In genomic region chr16:63278259-63278697, GRCm38 (mm10) we compare ENCODE assay signal across 14 mouse cellular contexts.
A peak's percentile ranks its signal among the peaks of the same experiment; 100 is the strongest.
DNase-seq lines count a peak whose midpoint lies in the region; ATAC-seq and TF ChIP-seq lines count a peak whose summit lies in the region.
"Had no signal": no experiment of that assay in that cellular context is flagged by ENCODE, and none has a peak within 500 bp of the region (broad histone marks: within the 10 kb centered on the region; RNA-seq: fewer than 3 reads in every experiment).

No protein-coding gene starts in this region.

- no peaks in the 10 kb centered on the region for H3K36me3 ChIP-seq in hindbrain, embryonic 15.5 days
- H3K36me3 ChIP-seq in midbrain, postnatal 0 days (ENCODE audit: insufficient read depth, low read length): no peaks in the 10 kb centered on the region
- H3K36me3 ChIP-seq: stomach, embryonic 15.5 days had no signal

- peak; percentile 10 for DNase-seq in left cerebral cortex, postnatal 4 days
- no peak for DNase-seq in left cerebral cortex, adult 2 months (ENCODE audit: extremely low spot score in 1 of 2, low spot score in 2 of 2)
- DNase-seq in embryo, embryonic 11 days: peak; percentile 23
- peak; percentile 36 for DNase-seq in midbrain, postnatal 0 days (ENCODE audit: low spot score)
- no peak for DNase-seq in spleen, adult 18-20 months
- DNase-seq in right cerebral cortex, postnatal 25 days: no peak
- DNase-seq in kidney, adult 18-20 months: no peak
- DNase-seq: heart, adult 18-20 months; kidney, adult 8-10 months; lung, postnatal 14 days; right cerebral cortex, adult 18-20 months had no signal

- H3K4me2 ChIP-seq in hindbrain, embryonic 15.5 days: no peak overlapping the region
- no peak overlapping the region for H3K4me2 ChIP-seq in midbrain, postnatal 0 days (ENCODE audit: low read depth, low read length, poor library complexity, severe bottlenecking)
- H3K4me2 ChIP-seq: stomach, embryonic 15.5 days had no signal

- no peak overlapping the region for H3K27ac ChIP-seq in left cerebral cortex, adult 2 months
- no peak overlapping the region for H3K27ac ChIP-seq in hindbrain, embryonic 15.5 days (replicated peaks)
- no peak overlapping the region for H3K27ac ChIP-seq in midbrain, postnatal 0 days (ENCODE audit: low read depth, low read length)
- H3K27ac ChIP-seq: stomach, embryonic 15.5 days had no signal

- no peaks in the 10 kb centered on the region for H3K9me3 ChIP-seq in hindbrain, embryonic 15.5 days
- H3K9me3 ChIP-seq in midbrain, postnatal 0 days (ENCODE audit: low read length): no peaks in the 10 kb centered on the region
- H3K9me3 ChIP-seq: stomach, embryonic 15.5 days had no signal

- ATAC-seq in hindbrain, embryonic 15.5 days (ENCODE audit: low FRiP score, low read depth): peak; percentile 74; the same call in 1 of the 2 replicates
- ATAC-seq in midbrain, postnatal 0 days (ENCODE audit: low FRiP score): no peak

- intact Hi-C loops in left cerebral cortex, postnatal 4 days (cut with DNase I): no loop called here
- intact Hi-C loops in left cerebral cortex, adult 2 months (cut with DNase I): no loop called here

- no peak for TF ChIP-seq CTCF in left cerebral cortex, adult 2 months (IDR thresholded peaks at IDR 0.05)
- TF ChIP-seq CTCF in midbrain, postnatal 0 days (IDR thresholded peaks at IDR 0.05): no peak

- no peak overlapping the region for H3K9ac ChIP-seq in hindbrain, embryonic 15.5 days
- H3K9ac ChIP-seq in midbrain, postnatal 0 days (replicated peaks; ENCODE audit: low read length, poor library complexity, severe bottlenecking): no peak overlapping the region
- H3K9ac ChIP-seq: stomach, embryonic 15.5 days had no signal

- no peaks in the 10 kb centered on the region for H3K27me3 ChIP-seq in hindbrain, embryonic 15.5 days
- H3K27me3 ChIP-seq in midbrain, postnatal 0 days (ENCODE audit: insufficient read depth, low read length): no peaks in the 10 kb centered on the region
- H3K27me3 ChIP-seq: CH12.LX; stomach, embryonic 15.5 days had no signal

- H3K4me1 ChIP-seq in hindbrain, embryonic 15.5 days (replicated peaks): no peaks in the 10 kb centered on the region
- H3K4me1 ChIP-seq in midbrain, postnatal 0 days (ENCODE audit: insufficient read depth, low read length): no peaks in the 10 kb centered on the region
- H3K4me1 ChIP-seq: stomach, embryonic 15.5 days had no signal

- H3K4me3 ChIP-seq in left cerebral cortex, adult 2 months: no peak overlapping the region
- no peak overlapping the region for H3K4me3 ChIP-seq in hindbrain, embryonic 15.5 days
- H3K4me3 ChIP-seq in midbrain, postnatal 0 days (ENCODE audit: low read depth, low read length): no peak overlapping the region
- H3K4me3 ChIP-seq: stomach, embryonic 15.5 days had no signal

- WGBS in hindbrain, embryonic 15.5 days: 35% methylated on average over 2 of the region's 2 CpGs
- WGBS in midbrain, postnatal 0 days: 34% methylated on average over 2 of the region's 2 CpGs

Comparison
In these comparisons a context has a peak if more than half of its experiments do, and no peak if none do; other contexts are left out.
1. DNase-seq: peak in left cerebral cortex, postnatal 4 days (single experiment), embryo, embryonic 11 days (single experiment) and midbrain, postnatal 0 days (single experiment); none in left cerebral cortex, adult 2 months (0 of 2), spleen, adult 18-20 months (0 of 2), right cerebral cortex, postnatal 25 days (single experiment) and kidney, adult 18-20 months (single experiment).